Mouse (Mus musculus) cerebellum, postnatal 4 days (tissue): ENCODE results near the gene Cops2.

Source experiments
- DNase-seq, 2 experiments: peaks; one replicate each; pipeline ENCODE4 v3.0.0; 2022; ENCODE audit warnings: low spot score in 2 of 2, mixed read lengths in 1 of 2

Gene Cops2

DNA sequence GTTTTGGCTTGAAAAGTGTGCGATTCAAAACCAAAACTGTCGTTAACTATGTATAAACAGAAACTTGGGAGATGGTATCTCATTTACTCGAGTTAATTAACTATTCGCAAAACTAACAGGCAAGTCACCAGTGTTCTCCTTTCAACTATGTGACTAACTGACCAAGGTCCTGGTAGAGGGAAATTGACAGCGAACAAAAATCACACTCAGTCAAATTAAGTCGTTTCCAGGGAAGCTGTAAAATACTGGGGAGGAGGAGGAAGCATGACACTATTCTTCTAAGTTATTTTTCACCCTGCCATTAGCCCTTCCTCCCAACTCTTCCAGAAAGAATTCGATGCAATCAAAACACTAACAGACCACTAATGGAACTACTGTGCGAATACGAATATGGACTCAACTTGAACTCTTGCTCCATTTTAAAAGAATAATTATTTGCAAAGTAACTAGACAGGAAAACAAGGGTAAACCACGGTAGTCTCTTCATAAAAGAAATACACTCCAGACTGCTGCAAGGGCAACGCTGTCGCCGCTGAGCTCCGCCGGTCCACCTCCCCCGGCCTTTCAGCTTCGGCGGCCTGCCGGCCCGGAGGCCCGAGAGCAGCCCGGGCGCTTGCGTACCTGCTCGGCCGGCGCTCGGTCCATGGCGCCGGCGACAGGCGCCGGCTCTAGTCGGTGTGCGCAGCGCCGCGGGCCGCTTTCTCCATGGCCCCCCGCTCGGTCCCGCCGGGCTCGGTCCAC lies 76.8 kb downstream of the Cops2 start:
- no peak for DNase-seq

DNA sequence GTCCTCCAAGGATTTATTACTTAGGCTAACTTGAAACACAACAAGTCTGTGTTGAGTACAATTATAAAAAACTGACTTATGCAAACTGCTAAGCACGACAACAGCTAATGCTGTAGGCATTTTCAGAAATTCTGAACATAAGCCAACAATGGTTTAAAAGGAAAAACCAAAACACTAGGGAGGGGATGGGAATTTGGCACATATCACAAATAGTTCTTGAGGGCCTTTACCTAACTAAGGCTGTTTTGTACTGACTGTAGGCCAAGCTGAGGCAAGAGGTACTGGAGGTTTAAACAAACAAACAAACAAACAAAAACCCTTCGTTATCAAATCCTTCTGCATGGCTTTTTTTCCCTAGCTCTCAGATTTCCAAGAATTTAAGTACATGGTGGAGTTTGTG lies 77.9 kb downstream of the Cops2 start:
- no peak for DNase-seq
